Mouse (Mus musculus): ENCODE data around the gene Tacr3. TPM values are rescaled to one million over a fixed set of nuclear protein-coding genes. Genes with fewer than 3 reads are reported as not detected.

The Tacr3 gene
- polyA plus RNA-seq (2021): 0.01 TPM

- TF ChIP-seq CTCF (IDR thresholded peaks at IDR 0.05): no peak
- DNase-seq (ENCODE audit: low read depth, low spot score) (no peak), ATAC-seq (no peak)
- in situ Hi-C loops (cut with MboI; ENCODE audit: low pct_unique_long_range_greater_than_20kb): no loop called here
- ChIA-PET CTCF (no interaction called here), POLR2A (interaction anchor here (0.5 kb wide), 1 partner anchor 1652 kb away, joined by 3 read pairs; no protein-coding TSS in a partner anchor)
- no peaks in the 10 kb centered on the region for H3K27me3 ChIP-seq
Measured at GRCm38 (mm10) chr3:134828875-134829530, at the start of gene Tacr3. Gene Tacr3 (plus strand): TSS chr3:134829007.

- in situ Hi-C loops (cut with MboI; ENCODE audit: low pct_unique_long_range_greater_than_20kb): no loop called here
- H3K27me3 ChIP-seq: no peaks in the 10 kb centered on the region
- ChIA-PET POLR2A (interaction anchor here (0.5 kb wide), 1 partner anchor 1651 kb away, joined by 3 read pairs; no protein-coding TSS in a partner anchor), CTCF (no interaction called here)
- DNase-seq (ENCODE audit: low read depth, low spot score) (no peak), ATAC-seq (no peak)
- TF ChIP-seq CTCF (IDR thresholded peaks at IDR 0.05): no peak
Measured at GRCm38 (mm10) chr3:134828492-134828874, 324 bp upstream of the Tacr3 start.

GRCm38 (mm10) chr3:134829531-134829921, 719 bp downstream of the Tacr3 start:
- no peaks in the 10 kb centered on the region for H3K27me3 ChIP-seq
- in situ Hi-C loops (cut with MboI; ENCODE audit: low pct_unique_long_range_greater_than_20kb): no loop called here
- no peak for TF ChIP-seq CTCF (IDR thresholded peaks at IDR 0.05)
- no peak for ATAC-seq
- POLR2A ChIA-PET: no interaction called here
- CTCF ChIA-PET: no interaction called here
- no peak for DNase-seq (ENCODE audit: low read depth, low spot score)

GRCm38 (mm10) chr3:134851342-134851741, 22.5 kb downstream of the Tacr3 start:
- H3K27me3 ChIP-seq: no peaks in the 10 kb centered on the region
- ATAC-seq: no peak
- no peak for TF ChIP-seq CTCF (IDR thresholded peaks at IDR 0.05)
- ChIA-PET CTCF (no interaction called here), POLR2A (no interaction called here)
- in situ Hi-C loops (cut with MboI; ENCODE audit: low pct_unique_long_range_greater_than_20kb): no loop called here
- DNase-seq (ENCODE audit: low read depth, low spot score): no peak

- no peak for TF ChIP-seq CTCF (IDR thresholded peaks at IDR 0.05)
- CTCF ChIA-PET: interaction anchor here (1.5 to 2.2 kb wide), 2 partner anchors 9 to 12 kb away, joined by 3 to 6 read pairs; no protein-coding TSS in a partner anchor
- in situ Hi-C loops (cut with MboI; ENCODE audit: low pct_unique_long_range_greater_than_20kb): no loop called here
- ATAC-seq (no peak), DNase-seq (ENCODE audit: low read depth, low spot score) (no peak)
- POLR2A ChIA-PET: no interaction called here
- H3K27me3 ChIP-seq: no peaks in the 10 kb centered on the region
Measured at GRCm38 (mm10) chr3:134877701-134878100, 48.9 kb downstream of the Tacr3 start.

GRCm38 (mm10) chr3:134895831-134896230, 67.0 kb downstream of the Tacr3 start:
- no peaks in the 10 kb centered on the region for H3K27me3 ChIP-seq
- in situ Hi-C loops (cut with MboI; ENCODE audit: low pct_unique_long_range_greater_than_20kb): no loop called here
- ChIA-PET CTCF (no interaction called here), POLR2A (no interaction called here)
- no peak for DNase-seq (ENCODE audit: low read depth, low spot score)
- no peak for ATAC-seq
- TF ChIP-seq CTCF (IDR thresholded peaks at IDR 0.05): no peak

GRCm38 (mm10) chr3:134908890-134909289, 80.1 kb downstream of the Tacr3 start:
- ATAC-seq: no peak
- no peak for TF ChIP-seq CTCF (IDR thresholded peaks at IDR 0.05)
- peaks cover 4% of the 10 kb centered on the region for H3K27me3 ChIP-seq
- CTCF ChIA-PET: no interaction called here
- no peak for DNase-seq (ENCODE audit: low read depth, low spot score)
- in situ Hi-C loops (cut with MboI; ENCODE audit: low pct_unique_long_range_greater_than_20kb): no loop called here
- POLR2A ChIA-PET: no interaction called here

- no peak for TF ChIP-seq CTCF (IDR thresholded peaks at IDR 0.05)
- ChIA-PET CTCF (interaction anchor here (1.3 kb wide), 1 partner anchor 14 kb away, joined by 4 read pairs; no protein-coding TSS in a partner anchor), POLR2A (no interaction called here)
- in situ Hi-C loops (cut with MboI; ENCODE audit: low pct_unique_long_range_greater_than_20kb): no loop called here
- DNase-seq (ENCODE audit: low read depth, low spot score): no peak
- H3K27me3 ChIP-seq: no peaks in the 10 kb centered on the region
- no peak for ATAC-seq
Measured at GRCm38 (mm10) chr3:134934703-134935102, 105.9 kb downstream of the Tacr3 start.

- in situ Hi-C loops (cut with MboI; ENCODE audit: low pct_unique_long_range_greater_than_20kb): no loop called here
- ATAC-seq (no peak), DNase-seq (ENCODE audit: low read depth, low spot score) (no peak)
- TF ChIP-seq CTCF (IDR thresholded peaks at IDR 0.05): no peak
- no peaks in the 10 kb centered on the region for H3K27me3 ChIP-seq
- POLR2A ChIA-PET: no interaction called here
- CTCF ChIA-PET: interaction anchor here (1.3 kb wide), 1 partner anchor 14 kb away, joined by 4 read pairs; no protein-coding TSS in a partner anchor
Measured at GRCm38 (mm10) chr3:134935461-134935860, 106.7 kb downstream of the Tacr3 start.

- in situ Hi-C loops (cut with MboI; ENCODE audit: low pct_unique_long_range_greater_than_20kb): no loop called here
- H3K27me3 ChIP-seq: no peaks in the 10 kb centered on the region
- ATAC-seq: no peak
- no peak for TF ChIP-seq CTCF (IDR thresholded peaks at IDR 0.05)
- CTCF ChIA-PET: interaction anchor here (2.1 kb wide), 1 partner anchor 16 kb away, joined by 4 read pairs; no protein-coding TSS in a partner anchor
- no peak for DNase-seq (ENCODE audit: low read depth, low spot score)
- POLR2A ChIA-PET: no interaction called here
Measured at GRCm38 (mm10) chr3:134963461-134963860, 134.7 kb downstream of the Tacr3 start.

GRCm38 (mm10) chr3:134978902-134979301, 150.1 kb downstream of the Tacr3 start:
- no peak for TF ChIP-seq CTCF (IDR thresholded peaks at IDR 0.05)
- H3K27me3 ChIP-seq: no peaks in the 10 kb centered on the region
- CTCF ChIA-PET: interaction anchor here (1.6 kb wide), 1 partner anchor 15 kb away, joined by 4 read pairs; no protein-coding TSS in a partner anchor
- POLR2A ChIA-PET: no interaction called here
- ATAC-seq (no peak), DNase-seq (ENCODE audit: low read depth, low spot score) (no peak)
- in situ Hi-C loops (cut with MboI; ENCODE audit: low pct_unique_long_range_greater_than_20kb): no loop called here

All from Patski (cell line).